Comparison of ENCODE assay signal across 8 mouse cellular contexts in genomic region chr5:119400223-119400935, GRCm38 (mm10).
DNase-seq lines count a peak whose midpoint lies in the region; ATAC-seq lines count a peak whose summit lies in the region.

No protein-coding gene starts in this region.

- H3K4me3 ChIP-seq in neural tube, embryonic 11.5 days (ENCODE audit: low read depth, low read length) = no peak overlapping the region

- peak; percentile 60 for DNase-seq in embryo, embryonic 10 days (ENCODE audit: low spot score)
- no peak for DNase-seq in embryo, embryonic 9.5 days (ENCODE audit: extremely low spot score)
- DNase-seq in neural tube, embryonic 11.5 days (ENCODE audit: low spot score) = peak; percentile 41
- no peak for DNase-seq in neural tube, embryonic 10.5 days (ENCODE audit: extremely low spot score, low spot score)
- DNase-seq in mesoderm, embryonic 11.5 days (ENCODE audit: low read depth, low spot score) = peak; percentile 47
- no peak for DNase-seq in adrenal gland, postnatal 4 days (ENCODE audit: low spot score in 2 of 2)
- no peak for DNase-seq in cerebellum, postnatal 10 days
- DNase-seq in urinary bladder, adult 2 months (ENCODE audit: low spot score) = no peak

- no peak for ATAC-seq in neural tube, embryonic 11.5 days (ENCODE audit: insufficient read depth, low FRiP score, low TSS enrichment)

- H3K9ac ChIP-seq in neural tube, embryonic 11.5 days (ENCODE audit: low read length) = 0 out of 2 replicates have a peak overlapping the region, but pooled peaks have one; percentile 15

- H3K4me2 ChIP-seq in neural tube, embryonic 11.5 days (ENCODE audit: low read depth) = no peak overlapping the region

- no peaks in the 10 kb centered on the region for H3K36me3 ChIP-seq in neural tube, embryonic 11.5 days (ENCODE audit: control insufficient read depth, insufficient read depth, low read length)

- H3K4me1 ChIP-seq in neural tube, embryonic 11.5 days (ENCODE audit: control insufficient read depth, insufficient read depth, low read length) = no peaks in the 10 kb centered on the region

- WGBS in neural tube, embryonic 11.5 days = 21% methylated on average over 6 of the region's 6 CpGs

- H3K27me3 ChIP-seq in neural tube, embryonic 11.5 days (ENCODE audit: control insufficient read depth, insufficient read depth, low read length) = no peaks in the 10 kb centered on the region

- H3K27ac ChIP-seq in neural tube, embryonic 11.5 days (ENCODE audit: low read depth, low read length) = 0 out of 2 replicates have a peak overlapping the region, but pooled peaks have one; percentile 1

- H3K9me3 ChIP-seq in neural tube, embryonic 11.5 days (ENCODE audit: control insufficient read depth, low read length) = 0 out of 2 replicates have a peak, but pooled peaks cover 2% of the 10 kb centered on the region

Comparison
In these comparisons a context has a peak if more than half of its experiments do, and no peak if none do; other contexts are left out.
1. DNase-seq: peak in embryo, embryonic 10 days (single experiment), neural tube, embryonic 11.5 days (single experiment) and mesoderm, embryonic 11.5 days (single experiment); none in embryo, embryonic 9.5 days (single experiment), neural tube, embryonic 10.5 days (single experiment), adrenal gland, postnatal 4 days (0 of 2), cerebellum, postnatal 10 days (0 of 2) and urinary bladder, adult 2 months (single experiment).